Mouse (Mus musculus) B cell, adult 2 months (primary cell): ENCODE results near the gene St3gal5.

ENCODE experiments used
- DNase-seq, 2 experiments: peaks; one replicate each; pipeline ENCODE4 v3.0.0; 2022

Gene St3gal5

DNA sequence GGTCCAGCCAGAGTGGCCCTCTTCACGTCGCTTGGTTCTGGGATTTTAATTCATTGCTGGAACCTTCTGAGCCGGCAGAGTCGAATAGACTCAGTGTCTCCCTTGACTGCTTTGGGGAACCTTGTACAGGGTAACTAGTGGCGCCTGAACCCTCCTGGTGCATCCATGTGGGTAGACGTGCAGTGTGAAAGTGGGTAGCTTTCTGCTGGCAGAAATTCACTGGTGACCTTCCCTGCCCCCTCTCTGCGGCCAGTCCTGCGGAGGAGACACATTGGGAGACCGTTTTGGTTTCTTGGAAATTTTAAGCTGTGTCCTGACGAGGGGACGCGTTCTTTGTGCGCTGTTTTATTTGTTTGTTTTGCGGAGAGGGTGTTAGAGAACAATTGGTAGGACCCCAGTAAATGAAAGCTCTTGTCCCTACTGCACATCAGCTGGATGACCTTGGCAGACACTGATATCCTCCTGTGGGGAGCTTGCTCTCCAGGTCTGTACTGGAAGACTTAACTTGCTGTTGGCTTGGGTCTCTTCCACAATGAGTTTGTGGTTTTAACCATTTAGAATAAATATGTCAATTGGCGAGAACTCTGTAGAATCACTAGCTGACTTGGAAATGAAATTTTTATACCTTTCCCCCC is 746 bp downstream of the St3gal5 start:
- peak in 1 of 2 experiments; percentile 40 for DNase-seq

DNA sequence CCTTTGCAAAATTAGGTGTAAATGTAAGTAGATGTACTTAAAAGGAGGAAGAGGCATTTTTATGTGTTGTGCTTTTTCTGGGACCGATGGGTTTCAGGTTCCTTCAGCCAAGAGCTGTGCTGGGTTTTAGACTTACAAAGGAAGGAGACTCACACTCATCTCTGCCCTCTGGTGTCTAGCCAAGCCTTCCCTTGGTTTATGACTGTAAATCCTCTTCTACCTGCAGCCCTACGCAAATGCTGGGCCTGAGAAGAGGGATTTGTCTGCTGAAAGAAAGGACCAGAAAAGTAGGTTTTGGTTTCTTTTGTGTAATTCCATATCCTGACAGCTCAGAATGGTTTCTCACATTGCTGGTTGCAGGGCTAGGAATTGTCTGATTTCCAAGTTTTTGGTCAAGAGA is 1.3 kb downstream of the St3gal5 start:
- DNase-seq = peak in 1 of 2 experiments; percentile 24

DNA sequence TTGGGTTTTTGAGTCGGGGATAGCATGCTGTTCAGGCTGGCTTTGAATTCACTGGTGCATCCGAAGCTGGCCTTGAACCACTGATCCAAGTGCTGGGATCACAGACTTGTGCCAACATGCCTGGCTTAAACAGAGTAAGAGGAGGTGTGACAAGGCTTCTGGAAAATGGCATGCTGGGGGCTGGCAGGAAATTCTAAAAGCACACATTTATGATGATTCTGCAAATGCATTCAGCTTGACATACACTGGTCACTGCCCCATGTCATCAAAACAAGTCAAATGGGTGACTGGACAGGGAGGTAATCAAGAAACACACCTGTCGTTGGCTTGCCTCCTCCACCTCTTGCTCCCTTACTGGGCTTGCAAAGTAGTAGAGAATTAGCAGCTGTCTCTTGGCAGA is 1.9 kb downstream of the St3gal5 start:
- no peak for DNase-seq

DNA sequence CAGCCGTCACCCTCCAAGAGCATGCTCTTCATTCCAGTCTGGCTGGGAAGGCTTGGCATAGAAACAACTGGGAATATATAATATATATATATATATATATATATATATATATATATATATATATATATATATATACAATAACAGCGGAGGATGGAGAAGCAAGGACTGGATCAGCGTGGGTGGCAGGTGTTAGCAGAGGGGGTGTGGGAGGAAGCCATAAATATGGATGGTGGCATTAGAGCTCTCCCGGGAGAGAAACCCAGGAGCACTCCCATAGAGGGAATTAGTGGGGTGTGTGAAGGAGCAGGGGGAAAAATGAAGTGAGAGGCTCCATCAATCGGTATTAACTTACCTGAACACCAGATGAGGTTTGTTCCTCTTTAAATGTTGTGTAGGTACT is 2.8 kb downstream of the St3gal5 start:
- no peak for DNase-seq

DNA sequence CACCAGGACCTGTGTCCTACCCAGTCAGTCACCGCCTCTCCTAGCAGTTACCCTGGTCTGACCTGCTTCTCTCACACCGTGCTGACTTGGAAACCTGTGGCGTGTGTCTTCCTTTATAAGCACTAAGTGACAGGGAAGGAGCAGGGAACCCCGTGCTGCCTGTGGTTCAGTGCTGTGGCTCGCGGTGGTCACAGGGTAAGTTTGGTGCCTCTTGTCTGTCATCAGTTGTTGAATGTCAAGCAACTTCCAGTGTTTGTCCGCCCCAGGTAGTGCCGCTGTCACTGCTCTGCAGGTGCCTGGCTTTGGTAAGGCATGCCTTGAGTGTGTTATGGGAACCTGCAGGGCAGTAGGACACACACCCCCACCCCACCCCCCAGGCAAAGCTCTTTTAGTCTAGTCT is 3.5 kb downstream of the St3gal5 start:
- DNase-seq = peak in 1 of 2 experiments; percentile 9

DNA sequence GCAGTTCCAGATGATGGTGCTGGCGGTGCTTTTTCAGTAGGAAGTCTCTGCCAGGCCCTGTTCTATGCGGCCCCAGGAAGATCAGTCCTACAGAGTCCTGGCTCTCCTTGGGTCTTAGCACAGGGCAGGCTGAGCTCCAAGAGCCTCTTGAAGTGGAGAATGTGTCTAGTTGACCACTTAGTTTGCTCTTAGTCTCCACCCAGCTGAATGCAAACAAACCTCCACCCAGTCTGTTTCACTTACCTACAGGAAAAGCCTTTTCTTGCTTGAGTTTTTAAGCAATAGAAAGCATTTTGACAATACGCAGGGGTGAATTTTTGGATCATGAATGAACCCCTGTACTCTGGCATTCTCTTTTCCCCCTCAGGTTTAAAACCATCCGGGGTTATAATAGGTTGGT is 4.0 kb downstream of the St3gal5 start:
- no peak for DNase-seq

DNA sequence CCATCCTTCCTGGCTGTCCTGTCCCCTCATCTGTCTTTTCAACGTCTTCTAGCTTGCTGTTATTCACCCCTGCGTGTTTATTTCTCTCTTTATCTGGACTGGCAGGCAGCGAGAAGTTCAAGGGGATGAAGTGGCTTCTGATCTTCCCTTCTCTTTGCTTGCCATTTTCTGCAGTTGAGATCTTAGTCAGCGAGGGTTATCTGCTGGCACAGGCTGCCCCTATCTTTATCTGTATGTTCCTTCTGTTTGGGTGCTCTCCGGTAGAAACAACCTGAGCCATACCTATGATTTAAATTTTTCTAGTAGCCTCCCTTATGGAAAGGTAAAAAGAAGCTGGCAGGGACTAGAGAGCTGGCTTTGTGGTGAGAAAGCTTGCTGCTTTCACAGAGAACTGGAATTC is 4.7 kb downstream of the St3gal5 start:
- no peak for DNase-seq

DNA sequence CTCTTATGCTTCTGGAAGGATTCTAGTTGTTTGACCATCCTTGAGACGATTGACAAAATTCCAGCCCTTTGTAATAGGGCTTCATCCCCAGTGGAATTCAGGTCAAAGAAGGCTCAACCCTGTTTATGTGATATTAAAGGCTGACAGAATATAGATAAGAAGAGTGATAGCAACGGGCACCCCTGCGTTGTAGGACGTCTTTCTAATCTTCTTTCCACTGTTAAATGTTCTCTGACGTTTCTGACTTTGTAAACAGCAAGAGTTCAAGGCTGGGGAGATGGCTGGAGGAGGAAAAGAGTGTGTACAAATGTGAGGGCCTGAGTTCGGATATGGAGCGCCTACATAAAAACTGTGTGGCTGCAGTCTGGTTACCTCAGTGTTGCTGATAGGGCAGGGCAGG is 7.1 kb downstream of the St3gal5 start:
- no peak for DNase-seq

DNA sequence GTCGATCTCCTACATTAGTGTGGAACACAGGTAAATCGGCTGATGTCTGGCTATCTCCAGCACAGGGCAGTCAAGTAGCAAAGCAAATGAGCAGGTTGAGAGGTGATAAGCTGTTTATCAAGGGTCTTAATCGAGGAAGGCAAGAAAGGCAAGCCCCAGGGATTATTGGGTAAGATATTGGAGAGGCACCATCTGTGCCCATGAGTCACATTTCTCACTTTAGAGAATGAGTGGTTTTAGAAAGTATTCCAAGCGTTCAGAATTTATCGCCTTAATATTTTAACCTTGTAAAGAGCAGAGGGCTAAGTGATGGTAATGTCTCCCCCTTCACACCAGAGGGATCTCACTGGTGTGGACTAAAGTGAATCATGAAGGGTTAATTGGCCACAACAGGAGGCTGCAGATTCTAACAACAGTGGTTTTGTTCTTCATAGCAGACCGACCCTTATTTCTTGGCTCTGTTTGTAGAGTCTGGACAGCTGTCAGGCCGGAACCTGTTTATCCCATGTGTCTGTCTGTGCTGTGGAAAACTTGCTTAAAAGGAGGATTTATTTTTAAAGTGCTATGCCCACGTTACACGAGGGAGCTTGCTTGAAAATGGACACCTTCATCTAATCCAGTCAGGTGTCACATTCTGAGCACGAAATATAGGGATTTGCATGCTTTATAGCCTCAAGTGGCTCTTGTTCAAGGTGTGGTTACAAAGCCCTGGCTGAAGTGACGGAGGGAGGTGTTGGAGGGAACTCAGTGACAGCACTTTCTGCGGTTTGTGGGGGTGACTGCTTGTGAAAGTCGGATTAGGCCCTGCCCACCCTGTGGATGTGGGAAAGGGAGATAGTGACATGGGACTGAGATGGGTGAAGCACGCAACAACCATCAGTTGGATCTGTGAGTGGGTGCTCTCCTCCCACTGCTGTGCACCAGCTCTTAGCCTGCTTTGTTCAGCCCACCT is 11.8 kb downstream of the St3gal5 start:
- no peak for DNase-seq

DNA sequence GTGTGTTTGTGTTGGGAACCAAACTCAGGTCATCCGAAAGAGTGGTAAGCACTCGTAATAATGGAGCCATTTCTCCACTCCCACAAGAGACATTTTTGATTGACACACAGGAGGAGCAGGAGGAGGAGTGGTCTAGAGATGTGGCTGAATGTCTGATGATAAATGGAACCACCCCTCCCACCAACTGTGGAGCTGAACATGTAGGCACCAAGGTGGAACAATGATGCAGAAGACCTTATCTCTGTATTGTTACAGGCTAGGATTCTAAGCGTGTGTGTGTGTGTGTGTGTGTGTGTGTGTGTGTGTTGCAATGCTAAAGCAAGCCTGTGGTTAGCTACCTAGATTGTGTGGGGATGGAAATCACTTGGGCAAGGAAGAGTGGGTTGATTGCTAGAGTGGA is 13.2 kb downstream of the St3gal5 start:
- no peak for DNase-seq

DNA sequence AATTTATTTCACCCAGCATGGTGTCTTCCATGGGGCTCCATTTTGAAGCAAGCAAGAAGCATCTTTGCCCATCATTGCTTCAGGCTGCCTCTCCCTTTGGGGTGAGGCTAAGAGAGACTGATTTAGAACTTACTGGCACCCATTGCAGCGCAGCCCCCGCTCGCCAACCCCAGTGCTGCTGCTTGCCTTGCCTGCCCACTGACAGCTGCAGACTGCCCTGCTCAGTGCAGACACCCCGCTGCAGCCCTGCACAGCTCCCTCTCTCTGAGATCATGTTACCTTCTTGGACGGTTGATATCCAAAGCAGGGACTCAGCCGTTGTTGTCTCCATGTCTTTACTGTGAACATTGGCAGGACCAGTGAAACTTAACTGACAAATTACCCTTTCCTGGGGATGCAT is 15.2 kb downstream of the St3gal5 start:
- no peak for DNase-seq

DNA sequence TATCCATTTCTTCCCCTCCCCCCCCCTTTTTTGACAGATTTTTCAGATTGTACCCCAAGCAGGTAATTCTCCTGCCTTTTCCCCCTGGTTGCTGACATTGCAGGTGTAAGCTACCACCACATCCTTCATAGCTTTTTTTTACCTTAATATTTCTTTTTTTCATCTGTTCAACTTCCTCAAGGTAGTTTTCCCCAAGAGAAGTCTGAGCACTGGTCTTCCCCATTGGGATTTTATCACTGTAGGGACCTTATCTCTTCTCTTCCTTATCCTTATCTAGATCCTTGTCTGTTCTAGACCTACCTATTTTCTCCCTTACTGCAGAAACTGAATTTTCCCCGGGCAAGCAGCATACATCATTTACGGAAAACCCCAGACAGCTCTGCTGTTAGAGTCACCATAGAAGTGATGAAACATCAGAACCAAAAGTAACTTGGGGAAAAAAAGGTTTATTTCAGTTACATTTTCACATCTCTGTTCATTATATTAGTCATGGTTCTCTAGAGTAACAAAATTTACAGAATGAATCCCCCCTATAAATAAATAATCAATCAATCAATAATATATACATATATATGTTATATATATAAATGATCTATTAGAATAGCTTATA is 15.8 kb downstream of the St3gal5 start:
- DNase-seq = no peak

DNA sequence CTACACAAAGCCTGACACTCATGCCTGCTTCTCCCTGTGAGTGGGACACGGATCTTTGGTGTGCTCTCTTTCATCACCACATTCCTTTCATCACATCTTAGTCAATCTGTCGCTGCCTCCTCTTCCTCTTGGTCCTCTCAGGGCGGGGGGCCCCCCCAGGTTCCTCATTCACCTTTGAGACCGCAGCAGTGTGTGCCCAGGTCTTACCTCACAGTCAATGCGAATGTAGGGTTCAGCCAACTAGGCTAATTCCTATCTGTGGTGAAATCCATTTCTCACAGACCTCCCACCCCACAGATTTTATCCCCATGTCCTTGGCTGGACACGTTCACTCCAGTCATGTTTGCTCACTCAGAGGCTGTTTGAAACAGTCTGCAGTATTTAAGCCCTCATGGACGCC is 17.5 kb downstream of the St3gal5 start:
- no peak for DNase-seq

DNA sequence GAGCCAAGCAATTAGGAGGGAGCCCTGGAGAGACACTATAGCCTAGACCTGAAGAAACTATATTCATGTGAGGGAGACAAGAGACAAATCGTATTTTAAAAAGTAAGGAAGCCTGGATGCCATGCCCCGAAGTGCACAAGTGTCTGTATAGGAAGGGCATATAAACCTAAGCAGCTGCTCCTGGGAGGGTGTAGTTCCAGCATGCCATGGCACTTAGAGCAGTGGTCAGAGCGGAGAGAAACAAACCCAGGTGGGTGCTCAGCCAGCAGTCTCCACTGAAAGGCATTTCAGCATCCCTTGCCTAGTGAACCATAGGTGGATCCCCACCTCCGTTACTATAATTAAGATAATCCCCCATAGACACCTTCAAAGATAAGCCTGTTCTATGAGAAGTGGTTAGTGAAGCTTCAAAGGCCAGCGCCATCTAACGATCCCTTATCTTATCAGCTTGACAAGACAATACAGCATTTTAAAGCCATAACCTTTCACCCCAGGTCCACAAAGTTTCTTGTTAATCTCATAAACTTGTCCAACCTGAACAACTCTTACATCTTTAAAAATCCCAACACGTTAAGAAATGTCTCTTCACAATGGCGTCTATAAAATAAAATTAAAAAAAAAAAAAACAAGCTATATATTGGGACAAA is 20.1 kb downstream of the St3gal5 start:
- no peak for DNase-seq

DNA sequence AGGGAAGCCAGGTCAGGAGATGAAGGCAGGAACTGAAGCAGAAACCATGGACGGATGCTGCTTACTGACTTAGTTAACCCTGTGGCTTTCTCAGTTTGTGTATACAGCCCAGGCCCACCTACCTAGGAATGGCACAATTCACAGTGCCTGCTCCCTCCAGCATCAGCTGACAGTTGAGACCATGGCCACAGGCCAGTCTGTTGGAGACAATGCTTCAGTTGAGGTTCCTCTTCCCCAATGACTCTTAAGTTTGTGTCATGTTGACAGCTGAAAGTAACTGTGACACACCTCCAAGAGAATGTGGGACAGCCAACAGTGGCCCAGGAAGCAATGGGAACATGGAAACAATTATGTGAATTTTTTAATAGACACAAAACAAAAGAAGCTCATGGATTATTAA is 22.5 kb downstream of the St3gal5 start:
- DNase-seq = no peak

DNA sequence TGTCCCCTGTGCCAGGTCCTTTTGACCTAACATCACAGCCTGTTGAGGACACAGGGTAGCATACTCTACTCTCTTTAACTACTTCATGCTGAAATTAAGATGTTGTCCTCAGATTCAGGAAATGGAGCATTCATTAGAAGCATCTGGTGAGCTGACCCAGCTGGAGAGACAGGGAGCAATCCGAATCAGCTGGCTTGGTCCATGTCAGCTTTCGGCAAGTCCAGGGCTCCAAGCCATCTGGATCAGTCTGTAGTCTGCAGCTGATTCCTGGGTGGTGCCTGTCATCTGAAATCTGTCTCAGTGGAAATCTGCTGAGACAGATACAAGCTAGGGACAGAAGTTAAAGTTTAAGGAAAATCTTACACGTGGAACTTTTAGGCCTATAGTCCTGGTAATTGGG is 23.9 kb downstream of the St3gal5 start:
- no peak for DNase-seq

DNA sequence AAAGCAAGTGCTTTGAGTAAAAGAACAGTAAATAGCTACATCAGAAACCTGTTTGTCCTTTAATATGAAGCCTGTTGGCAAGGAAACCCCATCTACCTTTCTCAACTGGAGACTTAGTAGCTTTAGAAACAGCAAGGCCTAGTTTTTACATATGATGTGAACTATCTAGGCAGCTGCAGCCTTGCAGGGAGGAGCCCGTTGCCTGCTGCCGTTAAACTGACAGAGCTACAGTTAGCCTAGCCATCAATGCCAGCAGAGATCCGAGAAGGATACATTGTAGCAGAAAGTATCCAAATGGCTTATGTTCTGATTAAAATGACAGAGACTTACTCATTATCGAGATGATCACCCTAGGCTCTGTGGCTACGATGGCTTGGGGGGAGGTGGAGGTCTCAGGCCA is 25.1 kb downstream of the St3gal5 start:
- no peak for DNase-seq

DNA sequence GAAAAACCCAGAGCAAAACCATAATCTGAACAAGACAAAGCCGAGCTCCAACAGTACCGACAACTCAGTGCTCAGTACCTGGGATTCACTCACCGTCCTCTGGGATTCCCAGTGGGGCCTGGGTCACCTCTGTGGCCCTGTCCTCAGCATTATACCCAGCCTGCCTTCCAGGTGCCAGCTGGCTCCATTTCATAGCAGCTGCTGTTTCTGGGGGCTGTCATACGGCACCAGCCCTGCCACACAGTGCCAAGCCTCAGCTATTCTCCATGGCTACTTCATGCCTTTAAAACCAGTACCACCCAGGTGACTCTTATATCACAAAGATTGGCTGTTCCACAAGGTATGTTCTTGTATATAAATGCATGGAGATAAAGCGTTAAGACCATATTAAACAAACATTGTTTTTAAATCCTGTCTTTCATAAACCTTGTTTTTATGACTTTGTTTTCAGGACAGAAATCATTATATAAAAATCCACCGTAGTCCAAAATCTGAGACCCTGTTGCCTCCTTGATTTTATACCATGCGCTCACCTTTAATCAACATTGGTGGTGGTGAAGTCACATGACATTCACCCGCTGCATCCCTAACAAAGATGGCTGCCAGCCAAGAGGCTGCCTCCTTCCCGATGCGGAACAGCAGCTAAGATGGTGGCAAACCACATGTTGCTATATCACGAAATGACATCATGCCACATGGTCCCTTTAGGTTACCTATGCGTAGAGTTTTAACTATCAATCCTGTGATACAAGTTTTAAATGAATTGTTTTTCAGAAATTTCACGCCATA is 27.1 kb downstream of the St3gal5 start:
- DNase-seq = no peak

DNA sequence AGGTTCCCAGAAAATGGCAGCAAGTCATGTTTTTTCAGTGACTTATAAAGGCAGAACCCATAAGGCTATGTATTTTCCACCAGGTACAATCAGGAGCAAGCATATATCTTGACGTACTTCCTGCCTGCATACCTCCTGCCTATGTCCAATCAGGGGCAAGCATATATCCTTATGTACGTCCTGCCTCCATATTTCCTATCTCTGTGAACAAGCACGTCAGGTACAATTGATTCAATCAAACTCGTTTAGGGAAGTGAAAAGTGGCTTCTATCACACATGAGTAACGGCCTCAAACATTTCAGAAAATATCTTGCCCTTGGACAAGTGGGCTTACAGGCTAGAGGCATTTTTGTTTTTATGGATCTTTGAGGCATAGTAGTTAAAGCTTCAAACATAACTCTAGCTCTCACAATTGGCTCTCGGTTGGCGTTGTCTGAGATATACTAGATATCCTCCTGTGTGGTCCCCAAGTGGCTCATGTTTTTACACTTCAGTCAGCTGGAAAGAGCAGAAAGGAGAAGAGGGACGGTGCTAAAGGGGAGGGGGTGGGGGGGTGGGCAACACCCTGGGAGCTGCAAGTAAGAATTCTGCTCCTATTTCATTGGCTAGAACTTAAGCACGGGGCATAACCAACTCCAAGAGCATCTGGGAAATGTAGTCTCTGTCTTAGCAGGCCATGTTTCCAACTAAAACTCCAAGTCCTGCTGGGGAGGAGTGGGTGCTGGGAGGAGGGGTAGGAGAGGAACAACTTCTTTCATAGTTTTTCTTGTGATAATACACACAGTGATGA is 28.9 kb downstream of the St3gal5 start:
- DNase-seq = peak; percentile 34 to 42

DNA sequence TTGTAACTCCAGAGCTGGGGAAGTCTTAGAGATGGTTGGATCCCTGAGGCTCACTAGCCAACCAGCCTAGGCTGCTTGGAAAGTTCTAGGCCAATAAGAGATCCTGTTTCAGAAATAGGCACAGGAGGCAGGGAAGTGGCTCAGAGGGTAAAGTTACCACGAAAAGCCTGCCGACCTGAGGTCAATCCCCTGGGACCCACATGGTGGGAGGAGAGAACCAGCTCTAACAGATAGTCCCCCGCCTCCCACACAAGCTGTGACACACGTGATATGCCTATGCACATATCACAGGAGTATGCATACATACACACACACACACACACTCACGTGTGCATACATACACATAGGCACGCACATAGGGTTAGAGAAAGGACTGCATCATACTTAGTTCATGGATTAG is 32.7 kb downstream of the St3gal5 start:
- peak; percentile 17 to 29 for DNase-seq

DNA sequence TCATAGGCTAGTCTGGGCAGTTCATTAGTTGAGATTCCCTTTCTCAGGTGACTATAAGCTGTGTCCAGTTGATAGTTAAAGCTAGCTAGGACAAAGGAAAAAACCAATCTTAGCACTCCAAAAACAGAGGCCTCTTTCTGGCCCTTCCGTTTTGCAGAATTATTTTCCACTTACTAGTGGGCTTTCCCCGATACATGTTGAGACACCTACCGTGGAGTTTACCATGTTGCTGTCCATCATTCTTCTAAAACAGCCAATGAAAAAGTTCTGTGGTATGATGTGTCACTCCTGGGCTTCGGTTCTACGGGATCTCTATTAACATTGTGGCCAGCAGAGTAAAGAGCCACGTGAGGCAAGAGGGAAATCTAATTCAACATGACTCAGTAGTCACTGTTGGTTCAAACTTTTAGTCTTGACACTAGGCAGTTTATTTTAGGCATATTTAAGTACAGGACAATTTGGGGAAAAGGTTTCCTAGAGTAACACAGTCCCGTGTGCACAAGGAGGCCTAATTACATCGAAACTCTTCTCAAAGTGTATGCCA is 35.4 kb downstream of the St3gal5 start:
- no peak for DNase-seq
